Mouse (Mus musculus) frontal cortex, adult (tissue): ENCODE results near the gene Bcl6.

ENCODE experiments used
- ATAC-seq: cut with Nextera tagmentation; 2 replicates; pipeline ENCODE4 v1.9.2; 2017; ENCODE audit warnings: mild to moderate bottlenecking, moderate library complexity, mixed read lengths; ENCODE audit not compliant: low TSS enrichment

The Bcl6 gene

DNA sequence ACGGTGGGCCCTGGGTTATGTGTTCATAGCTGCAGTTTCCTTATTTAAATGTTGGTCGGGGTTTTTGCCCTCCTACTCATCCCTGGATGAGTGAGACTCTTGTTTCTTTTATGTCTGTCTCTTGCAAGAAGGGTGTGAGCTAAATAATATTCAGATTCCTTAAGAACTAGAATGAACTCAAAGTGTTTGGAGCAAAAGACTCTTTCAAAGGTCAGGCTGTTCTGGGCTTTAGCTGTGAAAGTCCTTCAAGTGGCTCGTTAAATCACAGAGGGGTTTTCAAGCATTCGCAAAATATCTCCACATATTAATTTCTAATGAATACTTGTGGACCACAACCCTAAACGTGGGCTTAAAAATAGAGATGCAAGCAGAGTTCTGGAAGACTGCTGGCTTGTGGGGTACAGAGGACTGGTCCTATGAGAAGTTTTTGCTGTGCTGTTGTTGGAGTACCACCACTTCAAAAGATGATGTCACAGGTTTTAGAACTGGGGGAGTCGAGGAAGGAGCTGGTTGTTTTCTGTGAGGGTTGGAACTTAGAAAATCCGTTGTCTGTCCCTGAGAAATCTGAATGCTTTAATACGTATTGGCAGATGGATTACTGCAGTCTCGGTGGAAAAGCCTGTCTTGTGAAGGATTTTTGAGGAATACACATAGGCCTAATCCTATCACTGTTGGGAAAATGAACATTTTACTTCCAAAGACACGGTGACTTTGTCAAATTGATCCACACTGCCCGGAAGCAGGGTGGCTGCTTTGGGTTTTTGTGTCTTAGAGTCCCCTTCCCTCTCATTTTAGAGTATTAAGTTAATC lies 1.7 kb upstream of the Bcl6 start:
- no peak for ATAC-seq

GRCm38 (mm10) chr16:23989209-23990160 lies 833 bp upstream of the Bcl6 start:
- ATAC-seq, result peak; percentile 54; the same call in 1 of the 2 replicates

GRCm38 (mm10) chr16:23988157-23988465 lies 541 bp downstream of the Bcl6 start:
- no peak for ATAC-seq

DNA sequence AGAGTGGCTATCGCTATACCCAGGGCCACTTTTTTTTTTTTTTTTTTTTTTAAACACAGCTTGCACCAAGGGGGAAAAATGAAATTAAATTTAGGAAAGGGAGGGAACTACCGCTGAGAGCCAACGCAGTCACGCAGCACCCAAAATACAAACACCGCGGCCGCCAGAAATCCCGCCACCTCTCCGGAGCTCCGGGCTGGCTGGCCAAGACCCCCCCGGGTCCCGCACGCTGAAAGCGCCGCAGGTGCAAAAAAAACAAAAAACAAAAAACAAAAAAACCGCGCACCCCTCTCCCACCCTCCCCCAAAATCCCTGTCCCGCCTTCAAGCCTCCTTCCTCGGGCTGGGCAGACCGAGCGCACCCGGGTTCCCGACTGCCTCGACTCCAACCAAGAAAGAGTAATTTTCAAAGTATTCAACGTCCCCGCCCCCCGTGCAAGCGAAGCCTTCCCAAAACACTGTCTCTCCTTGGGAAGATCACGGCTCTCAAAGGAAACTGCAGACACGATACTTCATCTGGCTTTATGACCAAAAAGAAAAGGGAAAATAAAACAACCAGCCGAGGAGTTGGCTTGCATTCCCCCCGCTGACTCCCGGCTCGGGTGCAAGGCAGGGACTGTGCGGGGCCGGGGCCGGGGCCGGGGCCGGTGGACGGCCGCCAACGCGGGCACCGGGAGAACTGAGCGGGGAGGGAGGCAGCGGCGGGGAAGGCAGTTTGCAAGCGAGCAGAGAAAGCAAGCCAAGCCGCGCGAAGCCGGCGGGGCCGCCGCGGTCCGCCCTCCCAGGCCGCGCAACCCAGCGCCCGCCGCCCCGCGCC lies 1.1 kb downstream of the Bcl6 start:
- ATAC-seq, result no peak

DNA sequence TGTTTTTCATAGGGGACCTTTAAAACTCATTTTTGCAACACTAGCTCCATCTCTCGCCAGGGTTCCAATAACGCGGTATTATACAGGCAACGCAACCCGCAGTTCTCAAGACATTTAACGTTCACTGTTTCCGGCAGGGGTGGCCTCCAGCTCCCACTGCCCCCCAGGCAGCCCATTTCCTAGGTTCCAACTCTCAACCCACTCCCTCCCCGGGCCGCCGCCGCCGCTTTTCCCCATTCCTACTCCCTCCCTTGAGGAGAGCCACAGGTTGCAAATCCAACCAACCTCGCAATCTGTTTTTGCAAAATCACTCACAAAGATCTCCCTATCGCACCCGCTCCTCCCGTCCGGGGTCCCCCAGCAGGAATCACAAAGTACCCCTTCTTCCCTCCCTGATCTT lies 1.8 kb downstream of the Bcl6 start:
- no peak for ATAC-seq

DNA sequence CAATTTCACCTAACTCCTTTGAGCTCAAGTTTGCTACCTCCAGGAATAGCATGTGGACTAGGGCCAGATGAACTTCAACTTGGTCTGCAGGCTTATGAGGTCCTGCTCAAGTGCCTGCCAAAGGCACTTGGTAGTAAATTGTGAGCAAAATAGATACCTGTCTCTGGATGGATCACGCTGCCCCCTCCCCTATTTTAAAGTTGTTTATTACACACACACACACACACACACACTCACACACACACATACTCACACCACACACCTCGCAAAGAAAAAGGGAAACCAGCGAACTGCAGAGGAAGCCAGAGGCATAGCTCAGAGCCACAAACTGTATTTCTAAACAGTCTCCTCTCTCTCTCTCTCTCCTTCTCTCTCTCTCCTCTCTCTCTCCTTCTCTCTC lies 2.5 kb downstream of the Bcl6 start:
- no peak for ATAC-seq

DNA sequence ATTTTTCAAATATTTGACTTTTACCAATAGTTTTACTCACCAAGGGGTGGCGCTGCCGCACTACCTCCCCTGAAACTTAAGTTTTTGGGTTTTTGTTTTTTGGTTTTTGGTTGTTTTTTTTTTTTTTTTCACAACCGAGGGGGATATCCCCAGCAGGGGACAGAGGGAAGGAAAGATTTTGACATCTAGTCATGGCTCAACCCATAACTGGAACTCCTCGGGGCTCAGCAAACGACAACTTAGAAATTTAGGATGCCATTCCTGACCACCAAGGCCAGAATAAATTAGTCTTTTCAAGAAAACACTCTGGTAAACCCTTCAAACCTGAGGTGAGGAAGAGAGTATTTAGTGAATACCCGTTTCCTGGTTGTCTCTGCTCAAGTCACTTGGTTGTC lies 3.2 kb downstream of the Bcl6 start:
- ATAC-seq, result no peak

- no peak for ATAC-seq
These were observed 3.7 kb downstream of the Bcl6 start for GRCm38 (mm10) chr16:23984760-23985466.

DNA sequence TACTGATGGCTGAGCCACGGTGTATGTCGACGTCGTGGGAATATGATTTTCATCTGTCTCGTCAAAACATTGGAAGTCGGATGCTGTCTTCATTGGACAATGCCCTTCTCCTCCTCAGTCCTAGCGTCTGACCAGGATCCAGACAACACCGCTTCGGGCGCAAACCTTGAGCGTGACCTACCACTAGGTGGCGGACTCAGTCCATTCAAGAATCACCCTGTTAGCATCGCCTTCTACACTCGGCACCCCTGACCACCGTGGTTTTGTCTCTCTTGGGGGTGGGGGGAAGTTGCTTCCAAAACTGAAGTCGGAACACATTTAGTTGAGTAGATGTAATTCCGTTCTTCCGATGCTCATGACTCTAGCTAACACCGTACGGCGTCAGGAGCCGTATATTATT lies 4.5 kb downstream of the Bcl6 start:
- peak; percentile 32; the same call in 1 of the 2 replicates for ATAC-seq

GRCm38 (mm10) chr16:23982891-23983588 lies 5.6 kb downstream of the Bcl6 start:
- no peak for ATAC-seq

GRCm38 (mm10) chr16:23981925-23982851 lies 6.5 kb downstream of the Bcl6 start:
- peak; percentile 74 for ATAC-seq

GRCm38 (mm10) chr16:23980991-23981720 lies 7.5 kb downstream of the Bcl6 start:
- ATAC-seq, result no peak

- ATAC-seq, result no peak
These were observed 8.3 kb downstream of the Bcl6 start for GRCm38 (mm10) chr16:23980201-23980870.

- no peak for ATAC-seq
These were observed 9.2 kb downstream of the Bcl6 start for GRCm38 (mm10) chr16:23979446-23979845.

DNA sequence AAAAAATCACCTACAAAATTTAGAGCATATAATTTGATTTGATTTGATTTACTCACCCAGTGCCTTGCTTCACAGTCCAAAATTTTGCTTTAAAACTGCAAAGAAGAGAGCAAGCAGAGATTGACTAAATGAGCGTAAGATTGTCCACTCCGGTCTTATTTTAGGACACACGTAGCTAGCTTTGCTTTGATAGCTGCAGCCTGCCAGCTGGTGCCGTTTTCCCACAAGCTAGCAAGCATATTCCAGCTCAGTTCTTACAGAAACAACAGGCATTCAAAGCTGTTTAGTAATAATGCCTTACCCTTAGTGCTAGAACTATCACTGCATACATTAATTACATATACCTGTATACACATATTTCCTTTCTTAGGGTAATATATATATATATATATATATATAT lies 10.2 kb downstream of the Bcl6 start:
- peak; percentile 25; the same call in 1 of the 2 replicates for ATAC-seq

DNA sequence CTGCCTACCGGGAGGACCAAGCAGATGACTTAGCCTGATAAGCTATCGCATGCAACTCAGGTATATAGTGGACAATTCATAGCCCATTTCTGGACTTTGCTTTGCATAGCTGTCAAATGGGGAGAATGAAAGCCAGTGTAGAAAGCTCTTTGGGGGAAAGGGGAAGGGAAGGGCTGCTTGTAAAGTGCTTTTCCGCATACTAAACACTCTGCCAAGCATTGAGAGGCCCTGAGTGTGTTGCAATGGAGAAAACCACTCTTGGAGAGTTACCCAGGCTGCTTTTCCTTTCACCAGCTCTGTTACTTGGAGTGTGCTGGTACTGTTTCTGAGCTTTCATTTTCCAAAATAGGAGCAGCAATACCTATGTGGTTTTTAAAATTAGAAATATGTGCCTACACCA lies 10.9 kb downstream of the Bcl6 start:
- no peak for ATAC-seq

GRCm38 (mm10) chr16:23976196-23976595 lies 12.5 kb downstream of the Bcl6 start:
- no peak for ATAC-seq

GRCm38 (mm10) chr16:23973635-23974367 lies 14.9 kb downstream of the Bcl6 start:
- no peak for ATAC-seq
